Comparison of ENCODE assay signal across 1 mouse cellular context in the genomic region with DNA sequence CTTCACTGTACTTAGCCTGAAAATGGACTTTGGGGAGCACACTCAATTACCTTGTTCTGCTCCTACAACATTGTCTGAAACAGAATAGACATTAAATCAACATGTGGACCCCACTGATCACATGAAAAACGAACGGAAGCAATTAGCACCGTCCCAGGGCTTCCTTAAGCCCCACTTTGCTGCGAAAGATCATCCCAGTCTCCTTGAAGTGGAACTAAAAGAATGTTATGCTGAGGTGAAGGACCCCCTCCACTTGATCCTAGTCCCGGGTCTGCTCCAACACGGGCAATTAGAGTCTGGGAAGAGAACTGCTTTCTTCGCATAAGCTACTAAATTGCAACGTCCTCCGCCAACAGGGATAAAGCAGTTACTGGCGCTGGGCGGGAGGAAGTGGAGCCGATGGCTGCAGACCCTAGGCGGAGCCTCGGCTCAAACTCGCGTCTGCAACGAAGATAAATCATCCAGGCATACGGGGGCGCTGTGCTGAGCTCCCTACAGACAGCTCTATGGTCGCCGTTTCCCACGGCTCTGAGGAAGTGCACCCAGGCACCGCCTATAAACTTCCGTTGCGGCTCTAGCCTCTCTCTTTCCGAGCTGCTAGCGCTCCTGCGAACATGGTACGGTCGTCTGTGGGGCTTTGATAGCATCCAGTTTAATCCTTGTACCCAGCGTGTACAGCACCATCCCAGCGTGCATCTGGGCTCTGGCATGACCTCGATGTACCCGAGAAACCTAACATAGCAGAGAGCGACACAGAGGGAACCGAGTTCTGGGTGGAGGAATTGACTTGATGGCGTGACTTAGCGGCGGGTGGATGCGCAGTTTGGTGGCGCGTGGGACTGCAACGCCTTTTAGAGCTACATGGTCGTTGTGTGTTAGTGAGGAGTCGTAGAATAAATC.
TF ChIP-seq lines count a peak whose summit lies in the region.

A gene (plus strand): TSS at position 552 of the 900 bp plus-strand sequence.

TF ChIP-seq in CH12.LX, 34 proteins besides CTCF, POLR2A, EP300 and RAD21 (continued from another document):
- TF ChIP-seq MYC (IDR thresholded peaks at IDR 0.05; ENCODE audit: low read depth, low read length) (peak; percentile 98), CHD2 (IDR thresholded peaks at IDR 0.05; ENCODE audit: low read length) (no peak), SIN3A (IDR thresholded peaks at IDR 0.05; ENCODE audit: low read length) (peak; percentile 39; the same call in 1 of the 2 replicates), ZNF384 (IDR thresholded peaks at IDR 0.05; ENCODE audit: low read depth, low read length) (no peak), USF1 (IDR thresholded peaks at IDR 0.05; ENCODE audit: low read depth, low read length) (no peak), KAT2A (IDR thresholded peaks at IDR 0.05; ENCODE audit: insufficient replicate concordance, low read length) (peak; percentile 70; the same call in 1 of the 2 replicates), MAX (IDR thresholded peaks at IDR 0.05; ENCODE audit: low read length) (peak; percentile 91), MEF2A (IDR thresholded peaks at IDR 0.05; ENCODE audit: borderline replicate concordance, low read depth, low read length) (peak; percentile 45; the same call in 1 of the 2 replicates), ETS1 (conservative IDR thresholded peaks at IDR 0.05; ENCODE audit: low read depth, low read length) (no peak; the same call in 1 of the 2 replicates), TBP (conservative IDR thresholded peaks at IDR 0.05; ENCODE audit: low read depth, low read length) (peak; percentile 97), MXI1 (IDR thresholded peaks at IDR 0.05; ENCODE audit: low read depth, low read length) (peak; percentile 77), ZMIZ1 (IDR thresholded peaks at IDR 0.05; ENCODE audit: low read depth, low read length) (peak; percentile 94), BHLHE40 (IDR thresholded peaks at IDR 0.05; ENCODE audit: low read depth, low read length) (no peak), ZC3H11A (IDR thresholded peaks at IDR 0.05; ENCODE audit: low read depth, low read length) (no peak), NELFE (IDR thresholded peaks at IDR 0.05; ENCODE audit: low read depth, low read length) (peak; percentile 99), NRF1 (IDR thresholded peaks at IDR 0.05; ENCODE audit: low read depth, low read length) (no peak; the same call in 1 of the 2 replicates), JUND (conservative IDR thresholded peaks at IDR 0.05; ENCODE audit: low read depth, low read length) (no peak), ZKSCAN1 (IDR thresholded peaks at IDR 0.05; ENCODE audit: borderline replicate concordance, low read depth, low read length) (no peak), TCF12 (IDR thresholded peaks at IDR 0.05; ENCODE audit: low read depth, low read length) (peak; percentile 91), PAX5 (IDR thresholded peaks at IDR 0.05; ENCODE audit: low read length) (no peak), POLR2AphosphoS2 (IDR thresholded peaks at IDR 0.05; ENCODE audit: low read depth, low read length) (peak; percentile 86; the same call in 1 of the 2 replicates), MAZ (IDR thresholded peaks at IDR 0.05; ENCODE audit: low read depth, low read length) (no peak)
